Comparison of ENCODE assay signal across 7 mouse cellular contexts in the genomic region with DNA sequence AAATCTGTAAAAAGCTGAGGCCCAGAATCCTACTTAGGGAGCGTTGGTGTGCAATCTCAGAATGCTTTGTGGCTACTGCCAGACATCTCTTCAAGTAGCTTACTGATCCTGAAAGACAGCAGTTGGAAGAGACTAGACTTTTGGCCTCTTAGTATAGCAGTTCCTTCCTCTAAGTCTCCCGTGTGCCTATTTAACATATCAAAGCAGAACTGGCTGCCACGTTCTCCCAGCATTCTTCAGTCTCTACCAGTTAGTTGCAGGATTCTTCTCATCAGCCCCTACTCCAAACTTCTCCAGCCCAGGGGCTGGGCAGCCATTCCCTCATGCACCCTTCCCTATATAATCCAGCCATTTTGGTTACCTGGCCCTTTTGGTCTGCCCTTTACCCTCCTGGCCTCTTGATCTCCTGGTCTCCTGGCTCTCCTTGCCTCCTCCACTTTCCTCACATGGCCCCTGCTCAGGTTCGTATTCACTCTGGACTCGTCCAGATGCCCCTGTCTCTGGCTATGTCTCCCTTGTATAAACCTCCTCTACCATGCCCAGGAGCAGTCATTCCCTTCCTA. TPM values are rescaled to one million over a fixed set of nuclear protein-coding genes. Genes with fewer than 3 reads are reported as not detected.
DNase-seq lines count a peak whose midpoint lies in the region; ATAC-seq and TF ChIP-seq lines count a peak whose summit lies in the region.

No protein-coding gene starts in this region.

- peak overlapping the region; percentile 67 for H3K4me3 ChIP-seq in lung, embryonic 15.5 days
- peak overlapping the region; percentile 55 for H3K4me3 ChIP-seq in cortical plate, adult 2 months (ENCODE audit: insufficient read depth, low read length)
- peak overlapping the region; percentile 87 for H3K4me3 ChIP-seq in heart, postnatal 0 days (ENCODE audit: low read depth, low read length)

- TF ChIP-seq CTCF in cortical plate, adult 2 months (IDR thresholded peaks at IDR 0.05; ENCODE audit: extremely low read depth, insufficient read depth, low read length) = no peak
- TF ChIP-seq CTCF in heart, postnatal 0 days (IDR thresholded peaks at IDR 0.05; ENCODE audit: low read depth) = no peak

- no peaks in the 10 kb centered on the region for H3K36me3 ChIP-seq in lung, embryonic 15.5 days
- H3K36me3 ChIP-seq in heart, postnatal 0 days (replicated peaks; ENCODE audit: control insufficient read depth, insufficient read depth, low read length) = no peaks in the 10 kb centered on the region

- H3K9me3 ChIP-seq in lung, embryonic 15.5 days = no peaks in the 10 kb centered on the region
- H3K9me3 ChIP-seq in heart, postnatal 0 days (replicated peaks; ENCODE audit: control insufficient read depth, low read length) = no peaks in the 10 kb centered on the region

- peaks cover 25% of the 10 kb centered on the region for H3K4me1 ChIP-seq in lung, embryonic 15.5 days
- H3K4me1 ChIP-seq in cortical plate, adult 2 months (ENCODE audit: control insufficient read depth, insufficient read depth, low read length) = peaks cover 2% of the 10 kb centered on the region; the same call in 1 of the 2 replicates
- H3K4me1 ChIP-seq in heart, postnatal 0 days (ENCODE audit: control insufficient read depth, insufficient read depth) = peaks cover 22% of the 10 kb centered on the region

- 17% methylated on average over 5 of the region's 5 CpGs for WGBS in lung, embryonic 15.5 days
- WGBS in heart, postnatal 0 days = 26% methylated on average over 5 of the region's 5 CpGs

- TF ChIP-seq EP300 in heart, postnatal 0 days (IDR thresholded peaks at IDR 0.05; ENCODE audit: low read depth) = no peak

- DNase-seq in lung, postnatal 4 days = no peak
- no peak for DNase-seq in heart, postnatal 0 days (ENCODE audit: low spot score)
- DNase-seq in adrenal gland, postnatal 36 days = no peak
- DNase-seq in urinary bladder, adult 2 months (ENCODE audit: low spot score) = no peak

- ATAC-seq in lung, embryonic 15.5 days (ENCODE audit: borderline replicate concordance, extremely low read depth, low FRiP score, low TSS enrichment) = no peak
- no peak for ATAC-seq in heart, postnatal 0 days (ENCODE audit: insufficient read depth, low read depth)
- ATAC-seq in megakaryocyte-erythroid progenitor cell, adult 5-6 weeks (replicated peaks; ENCODE audit: low FRiP score, low TSS enrichment, poor library complexity, severe bottlenecking) = 0 out of 2 replicates have a peak, but pooled peaks have one; percentile 3

- peak overlapping the region; percentile 36 for H3K9ac ChIP-seq in lung, embryonic 15.5 days
- peak overlapping the region; percentile 52 for H3K9ac ChIP-seq in heart, postnatal 0 days (replicated peaks; ENCODE audit: low read depth, low read length)

- TF ChIP-seq POLR2A in cortical plate, adult 2 months (IDR thresholded peaks at IDR 0.05; ENCODE audit: extremely low read depth, insufficient read depth, low read length) = no peak

- peak overlapping the region; percentile 65 for H3K27ac ChIP-seq in lung, embryonic 15.5 days
- H3K27ac ChIP-seq in cortical plate, adult 2 months (ENCODE audit: insufficient read depth, low read length) = no peak overlapping the region
- H3K27ac ChIP-seq in heart, postnatal 0 days (ENCODE audit: low read depth) = peak overlapping the region; percentile 96; the same call in 1 of the 2 replicates

- H3K27me3 ChIP-seq in lung, embryonic 15.5 days = no peaks in the 10 kb centered on the region
- H3K27me3 ChIP-seq in heart, postnatal 0 days (ENCODE audit: control insufficient read depth, insufficient read depth, low read length) = no peaks in the 10 kb centered on the region

- peak overlapping the region; percentile 62 for H3K4me2 ChIP-seq in lung, embryonic 15.5 days
- peak overlapping the region; percentile 65 for H3K4me2 ChIP-seq in heart, postnatal 0 days (ENCODE audit: low read depth, low read length)

RNA-seq across cellular contexts. Expression of a gene that starts 1.2 kb away (rescaled TPM):
- 18.8 and 22.4 TPM in 2 replicates for polyA plus RNA-seq in lung, embryonic 15.5 days (2015; fragmentation: Nextera tagmentation; extraction: Ambion mirVana)
- 13.3 and 14.7 TPM in 2 replicates for polyA plus RNA-seq in cortical plate, adult 2 months (2012; rRNA removed)
- total RNA-seq in heart, postnatal 0 days (2014; rRNA removed; ENCODE audit: low replicate concordance) = 13.9 and 17.0 TPM in 2 replicates
- polyA plus RNA-seq in heart, postnatal 0 days (2015; fragmentation: Nextera tagmentation; extraction: Ambion mirVana) = 7.5 and 10.0 TPM in 2 replicates
- 18.0 and 26.5 TPM in 2 replicates for total RNA-seq in megakaryocyte-erythroid progenitor cell, adult 5-6 weeks (2014; fragmentation: Nextera tagmentation)
- 46.6 and 125 TPM in 2 replicates for total RNA-seq in megakaryocyte-erythroid progenitor cell, adult 5-6 weeks (2017)
- total RNA-seq in adrenal gland, postnatal 36 days (2021) = 10 to 100 TPM; 46.0 to 55.5 TPM
- 24.1 and 27.6 TPM in 2 replicates for polyA plus RNA-seq in urinary bladder, adult 2 months (2012; rRNA removed)
